Mouse (Mus musculus): ENCODE results near the gene Inpp4b. TPM values are rescaled to one million over a fixed set of nuclear protein-coding genes. Genes with fewer than 3 reads are reported as not detected.
A peak's percentile ranks its signal among the peaks of the same experiment; 100 is the strongest.

Gene Inpp4b
- total RNA-seq, 2 experiments from 2014 or later: 4.6 to 9.2 TPM

- DNase-seq (ENCODE audit: low spot score in 2 of 2): no peak
Observed at GRCm38 (mm10) chr8:81575268-81575917, 233.0 kb downstream of the Inpp4b start.

GRCm38 (mm10) chr8:81578951-81579350, 236.6 kb downstream of the Inpp4b start:
- DNase-seq (ENCODE audit: low spot score in 2 of 2): no peak

GRCm38 (mm10) chr8:81581817-81582437, 239.6 kb downstream of the Inpp4b start:
- no peak for DNase-seq (ENCODE audit: low spot score in 2 of 2)

- DNase-seq (ENCODE audit: low spot score in 2 of 2): no peak
Observed at GRCm38 (mm10) chr8:81582906-81583305, 240.6 kb downstream of the Inpp4b start.

GRCm38 (mm10) chr8:81586783-81587182, 244.4 kb downstream of the Inpp4b start:
- no peak for DNase-seq (ENCODE audit: low spot score in 2 of 2)

GRCm38 (mm10) chr8:81594134-81594714, 251.9 kb downstream of the Inpp4b start:
- no peak for DNase-seq (ENCODE audit: low spot score in 2 of 2)

GRCm38 (mm10) chr8:81599209-81599608, 256.9 kb downstream of the Inpp4b start:
- no peak for DNase-seq (ENCODE audit: low spot score in 2 of 2)

GRCm38 (mm10) chr8:81601136-81601535, 258.8 kb downstream of the Inpp4b start:
- DNase-seq (ENCODE audit: low spot score in 2 of 2): peak in 1 of 2 experiments; percentile 7

GRCm38 (mm10) chr8:81608082-81608481, 265.7 kb downstream of the Inpp4b start:
- DNase-seq (ENCODE audit: low spot score in 2 of 2): no peak

GRCm38 (mm10) chr8:81609064-81609463, 266.7 kb downstream of the Inpp4b start:
- DNase-seq (ENCODE audit: low spot score in 2 of 2): no peak

GRCm38 (mm10) chr8:81612611-81613010, 270.3 kb downstream of the Inpp4b start:
- DNase-seq (ENCODE audit: low spot score in 2 of 2): no peak

GRCm38 (mm10) chr8:81614135-81614534, 271.8 kb downstream of the Inpp4b start:
- no peak for DNase-seq (ENCODE audit: low spot score in 2 of 2)

GRCm38 (mm10) chr8:81614605-81615004, 272.2 kb downstream of the Inpp4b start:
- no peak for DNase-seq (ENCODE audit: low spot score in 2 of 2)

GRCm38 (mm10) chr8:81615552-81615951, 273.2 kb downstream of the Inpp4b start:
- DNase-seq (ENCODE audit: low spot score in 2 of 2): no peak

- DNase-seq (ENCODE audit: low spot score in 2 of 2): no peak
Observed at GRCm38 (mm10) chr8:81618918-81619317, 276.6 kb downstream of the Inpp4b start.

GRCm38 (mm10) chr8:81635015-81635414, 292.7 kb downstream of the Inpp4b start:
- DNase-seq (ENCODE audit: low spot score in 2 of 2): no peak

GRCm38 (mm10) chr8:81635912-81636583, 293.7 kb downstream of the Inpp4b start:
- DNase-seq (ENCODE audit: low spot score in 2 of 2): no peak

- no peak for DNase-seq (ENCODE audit: low spot score in 2 of 2)
Observed at GRCm38 (mm10) chr8:81638478-81638877, 296.1 kb downstream of the Inpp4b start.

GRCm38 (mm10) chr8:81639820-81640219, 297.5 kb downstream of the Inpp4b start:
- no peak for DNase-seq (ENCODE audit: low spot score in 2 of 2)

- no peak for DNase-seq (ENCODE audit: low spot score in 2 of 2)
Observed at GRCm38 (mm10) chr8:81643030-81643429, 300.7 kb downstream of the Inpp4b start.

GRCm38 (mm10) chr8:81692167-81692566, 349.8 kb downstream of the Inpp4b start:
- no peak for DNase-seq (ENCODE audit: low spot score in 2 of 2)

GRCm38 (mm10) chr8:81694893-81695292, 352.5 kb downstream of the Inpp4b start:
- DNase-seq (ENCODE audit: low spot score in 2 of 2): no peak
